Mouse (Mus musculus) hindbrain, postnatal 0 days (tissue): Measurements from ENCODE around the gene Tex9. TPM values are rescaled to one million over a fixed set of nuclear protein-coding genes. Genes with fewer than 3 reads are reported as not detected.

ENCODE experiments used
- ATAC-seq: fragments of 200-750 bp; cut with Nextera tagmentation; 2 replicates; pipeline ENCODE4 v1.8.0; 2017; ENCODE audit warnings: mild to moderate bottlenecking, moderate TSS enrichment, moderate library complexity
- DNase-seq: peaks from one replicate; pipeline ENCODE4 v3.0.0-alpha.2; 2015; ENCODE audit warnings: low spot score
- H3K27ac ChIP-seq: fragments of 300-500 bp; sonication (generic); 2 replicates; pipeline ENCODE4 v1.5.1; 2014; ENCODE audit warnings: mild to moderate bottlenecking
- H3K27me3 ChIP-seq: fragments of 300-500 bp; sonication (generic); 2 replicates; pipeline ENCODE4 v1.6.1; 2014; ENCODE audit warnings: low read length, mixed read lengths; ENCODE audit not compliant: insufficient read depth
- H3K36me3 ChIP-seq: fragments of 300-500 bp; sonication (generic); 2 replicates; pipeline ENCODE4 v1.6.1; 2014; ENCODE audit warnings: low read length, mixed read lengths; ENCODE audit not compliant: insufficient read depth
- H3K4me1 ChIP-seq: fragments of 300-500 bp; sonication (generic); 2 replicates; pipeline ENCODE4 v1.6.1; 2014; ENCODE audit warnings: antibody characterized with exemption, low read length, mixed read lengths; ENCODE audit not compliant: insufficient read depth
- H3K4me2 ChIP-seq: fragments of 300-500 bp; sonication (generic); 2 replicates; pipeline ENCODE4 v1.6.1; 2014; ENCODE audit warnings: low read depth, mild to moderate bottlenecking, low read length, moderate library complexity, mixed read lengths
- H3K4me3 ChIP-seq: fragments of 300-500 bp; sonication (generic); 2 replicates; pipeline ENCODE4 v1.5.1; 2014; ENCODE audit warnings: low read length
- H3K9ac ChIP-seq: fragments of 300-500 bp; sonication (generic); replicated peaks from 2 replicates; pipeline ENCODE4 v1.6.1; 2014; ENCODE audit warnings: mild to moderate bottlenecking, low read length, moderate library complexity, mixed read lengths
- H3K9me3 ChIP-seq: fragments of 300-500 bp; sonication (generic); 2 replicates; pipeline ENCODE4 v1.6.1; 2016; ENCODE audit warnings: low read length, mixed read lengths
- CTCF ChIP-seq: IDR thresholded peaks from 2 replicates; pipeline ENCODE4 v1.5.1; 2016; ENCODE audit warnings: antibody characterized with exemption, control low read depth, low read depth
- WGBS: fragments of 180-500 bp; shearing (Covaris S2); extraction: QIAGEN DNeasy Blood & Tissue Kit; methylation state at CpG from one replicate; pipeline ENCODE4 v1.1.7; 2014; 5-methylcytosine and 5-hydroxymethylcytosine counted together
- polyA plus RNA-seq: library from polyadenylated mRNA; unstranded; fragments of >200 nt; fragmentation: Nextera tagmentation; extraction: Ambion mirVana; gene quantifications from 2 replicates; pipeline ENCODE4 v1.2.1, GENCODE M21; 2015
- total RNA-seq: library from RNA; depleted of rRNA; stranded (reverse); fragments of >200 nt; gene quantifications from 2 replicates; pipeline ENCODE4 v1.2.3, GENCODE M21; 2014

Gene Tex9
- total and polyA plus RNA-seq, 2 experiments from 2014 or later, result 16.8 to 41.9 TPM

GRCm38 (mm10) chr9:72489131-72489530 is 2.9 kb downstream of the Tex9 start:
- DNase-seq (no peak), ATAC-seq (no peak)
- Histone ChIP-seq H3K4me1 (no peaks in the 10 kb centered on the region), H3K36me3 (no peaks in the 10 kb centered on the region; the same call in 1 of the 2 replicates), H3K4me2 (no peak overlapping the region), H3K4me3 (no peak overlapping the region), H3K9ac (no peak overlapping the region), H3K9me3 (no peaks in the 10 kb centered on the region), H3K27ac (no peak overlapping the region), H3K27me3 (no peaks in the 10 kb centered on the region)
- no peak for TF ChIP-seq CTCF
- 98% methylated on average over 5 of the region's 5 CpGs for WGBS

- Histone ChIP-seq H3K4me3 (no peak overlapping the region), H3K4me2 (no peak overlapping the region), H3K36me3 (no peaks in the 10 kb centered on the region; the same call in 1 of the 2 replicates), H3K4me1 (no peaks in the 10 kb centered on the region), H3K9ac (no peak overlapping the region), H3K9me3 (no peaks in the 10 kb centered on the region), H3K27ac (no peak overlapping the region), H3K27me3 (no peaks in the 10 kb centered on the region)
- no peak for DNase-seq
- no peak for TF ChIP-seq CTCF
- no peak for ATAC-seq
Measured at GRCm38 (mm10) chr9:72488523-72488922, 3.5 kb downstream of the Tex9 start.

GRCm38 (mm10) chr9:72479276-72479675 is 12.7 kb downstream of the Tex9 start:
- no peaks in the 10 kb centered on the region for H3K27me3 ChIP-seq
- no peak overlapping the region for H3K9ac ChIP-seq
- no peaks in the 10 kb centered on the region for H3K4me1 ChIP-seq
- WGBS, result 74% methylated on average over 1 of the region's 1 CpGs
- ATAC-seq, result no peak
- no peak for TF ChIP-seq CTCF
- no peak overlapping the region for H3K27ac ChIP-seq
- H3K4me2 ChIP-seq, result no peak overlapping the region
- no peaks in the 10 kb centered on the region for H3K9me3 ChIP-seq
- DNase-seq, result no peak
- peaks cover 30% of the 10 kb centered on the region for H3K36me3 ChIP-seq
- no peak overlapping the region for H3K4me3 ChIP-seq

- peaks cover 34% of the 10 kb centered on the region for H3K36me3 ChIP-seq
- H3K4me1 ChIP-seq, result no peaks in the 10 kb centered on the region
- WGBS, result 68% methylated on average over 6 of the region's 6 CpGs
- ATAC-seq (no peak), DNase-seq (no peak)
- TF ChIP-seq CTCF, result no peak
- H3K9me3 ChIP-seq, result no peaks in the 10 kb centered on the region
- no peak overlapping the region for H3K27ac ChIP-seq
- H3K27me3 ChIP-seq, result no peaks in the 10 kb centered on the region
- no peak overlapping the region for H3K4me3 ChIP-seq
- no peak overlapping the region for H3K4me2 ChIP-seq
- H3K9ac ChIP-seq, result no peak overlapping the region
Measured at GRCm38 (mm10) chr9:72477306-72477705, 14.7 kb downstream of the Tex9 start.

GRCm38 (mm10) chr9:72475511-72475910 is 16.5 kb downstream of the Tex9 start:
- Histone ChIP-seq H3K36me3 (peaks cover 29% of the 10 kb centered on the region), H3K4me2 (no peak overlapping the region), H3K4me3 (no peak overlapping the region), H3K4me1 (no peaks in the 10 kb centered on the region), H3K9ac (no peak overlapping the region), H3K27ac (no peak overlapping the region), H3K9me3 (no peaks in the 10 kb centered on the region), H3K27me3 (no peaks in the 10 kb centered on the region)
- DNase-seq (no peak), ATAC-seq (no peak)
- no peak for TF ChIP-seq CTCF
- 86% methylated on average over 9 of the region's 9 CpGs for WGBS

- Histone ChIP-seq H3K27me3 (no peaks in the 10 kb centered on the region), H3K4me3 (no peak overlapping the region), H3K27ac (no peak overlapping the region), H3K36me3 (peaks cover 5% of the 10 kb centered on the region; the same call in 1 of the 2 replicates), H3K4me2 (no peak overlapping the region), H3K4me1 (no peaks in the 10 kb centered on the region), H3K9ac (no peak overlapping the region), H3K9me3 (no peaks in the 10 kb centered on the region)
- 91% methylated on average over 1 of the region's 1 CpGs for WGBS
- ATAC-seq (no peak), DNase-seq (no peak)
- no peak for TF ChIP-seq CTCF
Measured at GRCm38 (mm10) chr9:72469851-72470250, 22.2 kb downstream of the Tex9 start.

GRCm38 (mm10) chr9:72468616-72469015 is 23.4 kb downstream of the Tex9 start:
- H3K27ac ChIP-seq, result no peak overlapping the region
- H3K36me3 ChIP-seq, result peaks cover 4% of the 10 kb centered on the region; the same call in 1 of the 2 replicates
- H3K9me3 ChIP-seq, result no peaks in the 10 kb centered on the region
- H3K4me1 ChIP-seq, result no peaks in the 10 kb centered on the region
- no peak overlapping the region for H3K4me3 ChIP-seq
- no peak overlapping the region for H3K9ac ChIP-seq
- no peaks in the 10 kb centered on the region for H3K27me3 ChIP-seq
- H3K4me2 ChIP-seq, result no peak overlapping the region
- no peak for TF ChIP-seq CTCF
- 93% methylated on average over 10 of the region's 10 CpGs for WGBS
- no peak for ATAC-seq
- no peak for DNase-seq
